Mouse (Mus musculus): Measurements from ENCODE around the gene Oard1. TPM values are rescaled to one million over a fixed set of nuclear protein-coding genes. Genes with fewer than 3 reads are reported as not detected.

Oard1 gene
- polyA plus RNA-seq, 1 experiment, result 14.1 TPM

- H3ac ChIP-seq (ENCODE audit: control insufficient read depth, insufficient read length, low read depth), result no peak overlapping the region
- no peaks in the 10 kb centered on the region for H3K36me3 ChIP-seq (ENCODE audit: control insufficient read depth, insufficient read depth)
- no peak for TF ChIP-seq USF1 (IDR thresholded peaks at IDR 0.05; ENCODE audit: low read depth)
- no peak for TF ChIP-seq MAX (IDR thresholded peaks at IDR 0.05)
- H3K4me3 ChIP-seq (ENCODE audit: insufficient read depth, poor library complexity, severe bottlenecking), result no peak overlapping the region
- H3K79me3 ChIP-seq (ENCODE audit: low read depth), result no peaks in the 10 kb centered on the region
- peaks cover 3% of the 10 kb centered on the region for H3K27me3 ChIP-seq (ENCODE audit: control insufficient read depth, insufficient read depth, insufficient read length)
- no peaks in the 10 kb centered on the region for H3K79me2 ChIP-seq (ENCODE audit: control insufficient read depth, insufficient read depth)
Measured at GRCm38 (mm10) chr17:48457971-48458653, 48.3 kb downstream of the Oard1 start.

GRCm38 (mm10) chr17:48462096-48462495, 52.3 kb downstream of the Oard1 start:
- no peaks in the 10 kb centered on the region for H3K79me3 ChIP-seq (ENCODE audit: low read depth)
- no peak for TF ChIP-seq MYOD1 (IDR thresholded peaks at IDR 0.05; ENCODE audit: control insufficient read depth, insufficient read length, low read depth)
- no peak for TF ChIP-seq MAX (IDR thresholded peaks at IDR 0.05)
- TF ChIP-seq MYOG (IDR thresholded peaks at IDR 0.05; ENCODE audit: control insufficient read depth, extremely low read depth, insufficient read length), result no peak
- TF ChIP-seq CEBPB (IDR thresholded peaks at IDR 0.05; ENCODE audit: low read depth), result no peak
- TF ChIP-seq USF1 (IDR thresholded peaks at IDR 0.05; ENCODE audit: low read depth), result no peak
- no peak for TF ChIP-seq FOSL1 (IDR thresholded peaks at IDR 0.05; ENCODE audit: insufficient read depth, low read length, poor library complexity, severe bottlenecking)
- TF ChIP-seq CTCF (IDR thresholded peaks at IDR 0.05; ENCODE audit: control insufficient read depth, insufficient read depth, insufficient read length), result no peak
- no peak overlapping the region for H3K4me3 ChIP-seq (ENCODE audit: insufficient read depth, poor library complexity, severe bottlenecking)
- no peak overlapping the region for H3ac ChIP-seq (ENCODE audit: control insufficient read depth, insufficient read length, low read depth)
- no peaks in the 10 kb centered on the region for H3K79me2 ChIP-seq (ENCODE audit: control insufficient read depth, insufficient read depth)
- no peaks in the 10 kb centered on the region for H3K36me3 ChIP-seq (ENCODE audit: control insufficient read depth, insufficient read depth)
- peaks cover 5% of the 10 kb centered on the region for H3K27me3 ChIP-seq (ENCODE audit: control insufficient read depth, insufficient read depth, insufficient read length)

- TF ChIP-seq MYOD1 (IDR thresholded peaks at IDR 0.05; ENCODE audit: control insufficient read depth, insufficient read length, low read depth) (no peak), FOSL1 (IDR thresholded peaks at IDR 0.05; ENCODE audit: insufficient read depth, low read length, poor library complexity, severe bottlenecking) (no peak), CTCF (IDR thresholded peaks at IDR 0.05; ENCODE audit: control insufficient read depth, insufficient read depth, insufficient read length) (no peak), MYOG (IDR thresholded peaks at IDR 0.05; ENCODE audit: control insufficient read depth, extremely low read depth, insufficient read length) (no peak), CEBPB (IDR thresholded peaks at IDR 0.05; ENCODE audit: low read depth) (no peak), USF1 (IDR thresholded peaks at IDR 0.05; ENCODE audit: low read depth) (no peak), MAX (IDR thresholded peaks at IDR 0.05) (no peak)
- Histone ChIP-seq H3K79me2 (ENCODE audit: control insufficient read depth, insufficient read depth) (no peaks in the 10 kb centered on the region), H3K36me3 (ENCODE audit: control insufficient read depth, insufficient read depth) (no peaks in the 10 kb centered on the region), H3ac (ENCODE audit: control insufficient read depth, insufficient read length, low read depth) (no peak overlapping the region), H3K27me3 (ENCODE audit: control insufficient read depth, insufficient read depth, insufficient read length) (peaks cover 7% of the 10 kb centered on the region), H3K79me3 (ENCODE audit: low read depth) (no peaks in the 10 kb centered on the region), H3K4me3 (ENCODE audit: insufficient read depth, poor library complexity, severe bottlenecking) (no peak overlapping the region)
Measured at GRCm38 (mm10) chr17:48463391-48463790, 53.6 kb downstream of the Oard1 start.

Other genes with a start within 250 kb of the Oard1 start
- not detected for gene A530064D06Rik, start 242.7 kb upstream of the Oard1 start, polyA plus RNA-seq (2012; fragmentation: generic; extraction: Trizol)
- gene Trem1, start 177.2 kb upstream of the Oard1 start, polyA plus RNA-seq (2012; fragmentation: generic; extraction: Trizol), result not detected
- gene Trem3, start 162.2 kb upstream of the Oard1 start, polyA plus RNA-seq (2012; fragmentation: generic; extraction: Trizol), result not detected
- gene Treml4, start 145.7 kb upstream of the Oard1 start, polyA plus RNA-seq (2012; fragmentation: generic; extraction: Trizol), result not detected
- gene Treml2, start 110.5 kb upstream of the Oard1 start, polyA plus RNA-seq (2012; fragmentation: generic; extraction: Trizol), result not detected
- not detected for gene B430306N03Rik, start 93.9 kb upstream of the Oard1 start, polyA plus RNA-seq (2012; fragmentation: generic; extraction: Trizol)
- not detected for gene Trem2, start 63.6 kb upstream of the Oard1 start, polyA plus RNA-seq (2012; fragmentation: generic; extraction: Trizol)
- gene Treml1, start 50.1 kb upstream of the Oard1 start, polyA plus RNA-seq (2012; fragmentation: generic; extraction: Trizol), result not detected
- 24.0 TPM for gene Nfya, start 108 bp upstream of the Oard1 start, polyA plus RNA-seq (2012; fragmentation: generic; extraction: Trizol)
- gene Apobec2, start 22.9 kb downstream of the Oard1 start, polyA plus RNA-seq (2012; fragmentation: generic; extraction: Trizol), result 0.27 TPM
- not detected for gene Tspo2, start 41.5 kb downstream of the Oard1 start, polyA plus RNA-seq (2012; fragmentation: generic; extraction: Trizol)
- gene Unc5cl, start 44.9 kb downstream of the Oard1 start, polyA plus RNA-seq (2012; fragmentation: generic; extraction: Trizol), result not detected

Data from C2C12 (cell line).